9 mouse cellular contexts compared by ENCODE assay signal in the genomic region with DNA sequence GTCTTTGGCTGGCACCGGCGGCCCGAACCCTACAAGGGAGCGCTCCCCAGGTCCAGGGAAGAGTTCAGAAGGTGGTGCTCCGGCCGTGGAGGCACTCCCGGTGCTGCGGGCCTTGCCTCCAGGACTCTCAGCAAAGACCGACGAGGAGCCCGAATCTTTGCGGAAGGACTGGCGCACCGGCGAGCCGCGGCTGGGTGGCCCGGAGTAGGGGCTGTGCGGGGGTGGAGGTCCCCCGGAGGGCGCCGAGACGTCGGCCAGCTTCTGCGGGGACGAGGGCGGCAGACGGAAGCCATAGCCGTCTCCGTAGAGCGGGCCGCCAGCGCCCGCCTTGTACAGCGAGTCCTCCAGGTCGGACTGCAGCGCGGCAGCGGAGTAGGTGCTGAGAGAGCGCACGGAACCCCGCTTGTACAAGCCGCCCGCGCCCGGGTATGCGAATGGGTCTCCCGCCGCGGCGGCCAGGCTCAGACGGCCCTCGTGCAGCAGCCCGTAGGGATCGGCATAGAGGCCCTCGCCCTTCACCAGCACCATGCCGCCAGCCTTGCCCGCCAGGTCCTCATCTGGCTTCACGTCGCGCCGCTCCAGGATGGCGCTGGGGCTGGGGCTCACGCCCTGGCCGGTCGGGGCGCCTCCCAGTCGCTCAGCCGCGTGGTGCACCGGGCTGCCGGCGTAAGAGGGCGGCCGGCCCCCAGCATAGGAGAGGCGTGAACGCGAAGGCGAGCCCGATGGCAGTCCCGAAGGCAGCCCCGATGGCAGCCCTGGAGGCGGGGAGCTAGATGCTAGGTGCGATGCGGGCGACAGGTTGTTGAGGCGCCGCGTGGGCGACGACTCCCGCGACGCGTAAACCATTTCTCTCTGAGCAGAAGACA. TPM values are rescaled to one million over a fixed set of nuclear protein-coding genes. Genes with fewer than 3 reads are reported as not detected.
A peak's percentile ranks its signal among the peaks of the same experiment; 100 is the strongest.
DNase-seq lines count a peak whose midpoint lies in the region; ATAC-seq and TF ChIP-seq lines count a peak whose summit lies in the region.
"Had no signal": no experiment of that assay in that cellular context is flagged by ENCODE, and none has a peak within 500 bp of the region (broad histone marks: within the 10 kb centered on the region; RNA-seq: fewer than 3 reads in every experiment).

No protein-coding gene starts in this region.

- peak overlapping the region; percentile 25 for H3K4me3 ChIP-seq in lung, embryonic 16.5 days (ENCODE audit: low read length)
- no peak overlapping the region for H3K4me3 ChIP-seq in lung, adult 2 months (replicated peaks; ENCODE audit: extremely low read depth, low read depth, low read length)
- H3K4me3 ChIP-seq in heart, embryonic 16.5 days (ENCODE audit: low read length), result peak overlapping the region; percentile 25
- H3K4me3 ChIP-seq in liver, embryonic 15.5 days (replicated peaks), result peak overlapping the region; percentile 22
- H3K4me3 ChIP-seq in stomach, embryonic 15.5 days (replicated peaks), result peak overlapping the region; percentile 34
- H3K4me3 ChIP-seq: erythroblast, embryonic 14.5 days had no signal

- H3K9ac ChIP-seq in lung, embryonic 16.5 days (ENCODE audit: low read length), result no peak overlapping the region
- no peak overlapping the region for H3K9ac ChIP-seq in heart, embryonic 16.5 days (ENCODE audit: low read length)
- no peak overlapping the region for H3K9ac ChIP-seq in liver, embryonic 15.5 days
- no peak overlapping the region for H3K9ac ChIP-seq in stomach, embryonic 15.5 days

- WGBS in lung, embryonic 16.5 days, result 3% methylated on average over 88 of the region's 95 CpGs
- WGBS in lung, adult 2 months, result 12% methylated on average over 94 of the region's 95 CpGs
- WGBS in heart, embryonic 16.5 days, result 2% methylated on average over 92 of the region's 95 CpGs
- 2% methylated on average over 95 of the region's 95 CpGs for WGBS in liver, embryonic 15.5 days (ENCODE audit: insufficient replicate concordance)
- 3% methylated on average over 95 of the region's 95 CpGs for whole genome bisulfite sequencing in stomach, embryonic 15.5 days

- DNase-seq in adrenal gland, postnatal 36 days, result peak; percentile 46 to 51
- no peak for DNase-seq in adrenal gland, postnatal 4 days (ENCODE audit: low spot score in 2 of 2)
- DNase-seq in lung, adult 2 months, result no peak
- DNase-seq in MN1 (ENCODE audit: low spot score), result no peak

- no peak overlapping the region for H3K27ac ChIP-seq in lung, embryonic 16.5 days (ENCODE audit: low read length)
- no peak overlapping the region for H3K27ac ChIP-seq in heart, embryonic 16.5 days (ENCODE audit: low read length)
- H3K27ac ChIP-seq in liver, embryonic 15.5 days (replicated peaks), result no peak overlapping the region
- no peak overlapping the region for H3K27ac ChIP-seq in stomach, embryonic 15.5 days

- no peak for ATAC-seq in lung, embryonic 16.5 days (ENCODE audit: low read depth)
- no peak for ATAC-seq in heart, embryonic 16.5 days (replicated peaks; ENCODE audit: extremely low read depth, insufficient read depth, low FRiP score)
- no peak for ATAC-seq in liver, embryonic 15.5 days (ENCODE audit: insufficient read depth)
- no peak for ATAC-seq in stomach, embryonic 15.5 days (ENCODE audit: insufficient read depth, low FRiP score, low read depth)

- no peaks in the 10 kb centered on the region for H3K9me3 ChIP-seq in lung, embryonic 16.5 days (ENCODE audit: control insufficient read depth, low read length)
- H3K9me3 ChIP-seq in heart, embryonic 16.5 days (replicated peaks; ENCODE audit: control insufficient read depth, low read length), result no peaks in the 10 kb centered on the region
- H3K9me3 ChIP-seq in liver, embryonic 15.5 days (replicated peaks), result no peaks in the 10 kb centered on the region
- no peaks in the 10 kb centered on the region for H3K9me3 ChIP-seq in stomach, embryonic 15.5 days

- H3K4me1 ChIP-seq in lung, embryonic 16.5 days (replicated peaks; ENCODE audit: control insufficient read depth, insufficient read depth, low read length), result peaks cover 25% of the 10 kb centered on the region
- H3K4me1 ChIP-seq in lung, adult 2 months (ENCODE audit: control insufficient read depth, insufficient read depth, low read length), result peaks cover 6% of the 10 kb centered on the region; the same call in 1 of the 2 replicates
- H3K4me1 ChIP-seq in heart, embryonic 16.5 days (ENCODE audit: control insufficient read depth, insufficient read depth, low read length), result peaks cover 27% of the 10 kb centered on the region
- H3K4me1 ChIP-seq in liver, embryonic 15.5 days (replicated peaks), result peaks cover 29% of the 10 kb centered on the region
- H3K4me1 ChIP-seq in stomach, embryonic 15.5 days, result peaks cover 38% of the 10 kb centered on the region

- no peak for TF ChIP-seq CTCF in lung, adult 2 months (IDR thresholded peaks at IDR 0.05; ENCODE audit: insufficient read depth, low read length)

- H3K36me3 ChIP-seq in lung, embryonic 16.5 days (ENCODE audit: control insufficient read depth, insufficient read depth, low read length), result no peaks in the 10 kb centered on the region
- H3K36me3 ChIP-seq in heart, embryonic 16.5 days (ENCODE audit: control insufficient read depth, insufficient read depth), result no peaks in the 10 kb centered on the region
- H3K36me3 ChIP-seq in liver, embryonic 15.5 days (replicated peaks), result no peaks in the 10 kb centered on the region
- no peaks in the 10 kb centered on the region for H3K36me3 ChIP-seq in stomach, embryonic 15.5 days

- H3K27me3 ChIP-seq in lung, embryonic 16.5 days (ENCODE audit: control insufficient read depth, insufficient read depth, low read depth, low read length), result peaks cover 75% of the 10 kb centered on the region
- H3K27me3 ChIP-seq in heart, embryonic 16.5 days (ENCODE audit: control insufficient read depth, insufficient read depth, low read length), result peaks cover 79% of the 10 kb centered on the region
- peaks cover 99% of the 10 kb centered on the region for H3K27me3 ChIP-seq in liver, embryonic 15.5 days
- H3K27me3 ChIP-seq in stomach, embryonic 15.5 days (replicated peaks), result peaks cover 62% of the 10 kb centered on the region

- no peak for TF ChIP-seq POLR2A in lung, adult 2 months (IDR thresholded peaks at IDR 0.05; ENCODE audit: borderline replicate concordance, extremely low read depth, low read depth, low read length)

- peak overlapping the region; percentile 41 for H3K4me2 ChIP-seq in lung, embryonic 16.5 days (ENCODE audit: low read depth, low read length)
- H3K4me2 ChIP-seq in heart, embryonic 16.5 days (ENCODE audit: low read depth, low read length), result peak overlapping the region; percentile 33
- H3K4me2 ChIP-seq in liver, embryonic 15.5 days, result peak overlapping the region; percentile 20
- peak overlapping the region; percentile 52 for H3K4me2 ChIP-seq in stomach, embryonic 15.5 days

RNA-seq across cellular contexts. Expression of a gene that starts 34.5 kb away (rescaled TPM):
- total RNA-seq in adrenal gland, postnatal 36 days (2021), result under 1 TPM in 1 of 2 experiments, not detected in 1; 0.33 TPM
- total RNA-seq in adrenal gland, postnatal 4 days (2021), result under 1 TPM; 0.37 to 0.48 TPM
- 0.74 and 0.87 TPM in 2 replicates for polyA plus RNA-seq in lung, embryonic 16.5 days (2015; fragmentation: Nextera tagmentation; extraction: Ambion mirVana)
- polyA plus RNA-seq in lung, adult 2 months (2012; rRNA removed), result 0.08 TPM in 1 of 2 replicates, not detected in the other
- polyA plus RNA-seq in heart, embryonic 16.5 days (2015; fragmentation: Nextera tagmentation; extraction: Ambion mirVana), result 0.92 and 1.2 TPM in 2 replicates
- polyA plus RNA-seq in liver, embryonic 15.5 days (2015; fragmentation: Nextera tagmentation; extraction: Ambion mirVana), result 0.39 and 0.61 TPM in 2 replicates
- polyA plus RNA-seq in stomach, embryonic 15.5 days (2015; fragmentation: Nextera tagmentation; extraction: Ambion mirVana), result 0.71 and 0.89 TPM in 2 replicates
- polyA plus RNA-seq: erythroblast, embryonic 14.5 days had no signal

RNA-seq across cellular contexts. Expression of a gene that starts 41.3 kb away (rescaled TPM):
- 10 to 100 TPM in 1 of 2 experiments, 1 to 10 TPM in 1; 6.8 to 14.5 TPM for total RNA-seq in adrenal gland, postnatal 36 days (2021)
- total RNA-seq in adrenal gland, postnatal 4 days (2021), result 10 to 100 TPM; 12.0 to 14.3 TPM
- polyA plus RNA-seq in lung, embryonic 16.5 days (2015; fragmentation: Nextera tagmentation; extraction: Ambion mirVana), result 0.70 and 0.83 TPM in 2 replicates
- 6.4 and 7.0 TPM in 2 replicates for polyA plus RNA-seq in lung, adult 2 months (2012; rRNA removed)
- polyA plus RNA-seq in heart, embryonic 16.5 days (2015; fragmentation: Nextera tagmentation; extraction: Ambion mirVana), result 0.04 and 0.08 TPM in 2 replicates
- polyA plus RNA-seq in liver, embryonic 15.5 days (2015; fragmentation: Nextera tagmentation; extraction: Ambion mirVana), result 0.02 TPM in 1 of 2 replicates, not detected in the other
- polyA plus RNA-seq in stomach, embryonic 15.5 days (2015; fragmentation: Nextera tagmentation; extraction: Ambion mirVana), result 0.33 and 0.44 TPM in 2 replicates
- polyA plus RNA-seq: erythroblast, embryonic 14.5 days had no signal

Comparison
In these comparisons a context has a peak if more than half of its experiments do, and no peak if none do; other contexts are left out.
1. DNase-seq: peak in adrenal gland, postnatal 36 days (2 of 2); none in adrenal gland, postnatal 4 days (0 of 2), lung, adult 2 months (single experiment) and MN1 (single experiment).
2. Peak in every context shown above with its lines, with median percentiles within 50 percentile points of each other: H3K4me2 ChIP-seq.